Mouse (Mus musculus) heart, embryonic 10.5 days (tissue): ENCODE data around the gene Tmem138. TPM values are rescaled to one million over a fixed set of nuclear protein-coding genes. Genes with fewer than 3 reads are reported as not detected.
"Not testable (repeated sequence)": the region's sequence is repeated elsewhere in the genome, so short reads cannot be mapped to it uniquely, and the experiment has no call there.

Experiments
- DNase-seq: peaks from one replicate; pipeline ENCODE4 v3.0.0-alpha.2; 2017; ENCODE audit warnings: low spot score
- H3K27ac ChIP-seq: fragments of 300-500 bp; sonication (generic); 2 replicates; pipeline ENCODE4 v1.5.1; 2016; ENCODE audit warnings: mild to moderate bottlenecking
- H3K27me3 ChIP-seq: fragments of 300-500 bp; sonication (generic); 2 replicates; pipeline ENCODE4 v1.6.1; 2016; ENCODE audit warnings: mild to moderate bottlenecking; ENCODE audit not compliant: poor library complexity, insufficient read depth, severe bottlenecking
- H3K36me3 ChIP-seq: fragments of 300-500 bp; sonication (generic); 2 replicates; pipeline ENCODE4 v1.6.1; 2016; ENCODE audit warnings: mild to moderate bottlenecking, moderate library complexity
- H3K4me1 ChIP-seq: fragments of 300-500 bp; sonication (generic); 2 replicates; pipeline ENCODE4 v1.6.1; 2016; ENCODE audit warnings: mild to moderate bottlenecking
- H3K4me3 ChIP-seq: fragments of 300-500 bp; sonication (generic); 2 replicates; pipeline ENCODE4 v1.5.1; 2016; ENCODE audit warnings: mild to moderate bottlenecking, moderate library complexity
- H3K9me3 ChIP-seq: fragments of 300-500 bp; sonication (generic); 2 replicates; pipeline ENCODE4 v1.6.1; 2016; ENCODE audit warnings: mild to moderate bottlenecking, moderate library complexity
- WGBS: fragments of 180-500 bp; shearing (Covaris S2); methylation state at CpG from one replicate; pipeline ENCODE4 v1.1.7; 2016; 5-methylcytosine and 5-hydroxymethylcytosine counted together
- polyA plus RNA-seq: library from polyadenylated mRNA; unstranded; fragments of >200 nt; fragmentation: Nextera tagmentation; extraction: Ambion mirVana; gene quantifications from 2 replicates; pipeline ENCODE4 v1.2.1, GENCODE M21; 2016

The Tmem138 gene
- polyA plus RNA-seq, 1 experiment from 2014 or later, result 39.9 TPM

GRCm38 (mm10) chr19:10560108-10560507 lies 17.1 kb downstream of the Tmem138 start:
- no peak for DNase-seq
- WGBS, result 33% methylated on average over 5 of the region's 5 CpGs
- no peaks in the 10 kb centered on the region for H3K9me3 ChIP-seq

GRCm38 (mm10) chr19:10557837-10558375 lies 19.3 kb downstream of the Tmem138 start:
- H3K36me3 ChIP-seq, H3K9me3 ChIP-seq, DNase-seq, H3K27me3 ChIP-seq, H3K4me3 ChIP-seq, H3K27ac ChIP-seq: not testable (repeated sequence)
- 74% methylated on average over 4 of the region's 4 CpGs for WGBS
- H3K4me1 ChIP-seq, result peaks cover 27% of the 10 kb centered on the region

More at GRCm38 (mm10) chr19:10560108-10560507, 17.1 kb downstream of the Tmem138 start:
- no peaks in the 10 kb centered on the region for H3K36me3 ChIP-seq
- no peaks in the 10 kb centered on the region for H3K27me3 ChIP-seq
- H3K27ac ChIP-seq, result no peak overlapping the region
- H3K4me1 ChIP-seq, result peaks cover 20% of the 10 kb centered on the region
- H3K4me3 ChIP-seq, result no peak overlapping the region

- H3K27me3 ChIP-seq, result no peaks in the 10 kb centered on the region
- 0 out of 2 replicates have a peak, but pooled peaks cover 2% of the 10 kb centered on the region for H3K36me3 ChIP-seq
- H3K27ac ChIP-seq, result no peak overlapping the region
- no peak for DNase-seq
- WGBS, result 72% methylated on average over 2 of the region's 2 CpGs
- H3K4me1 ChIP-seq, result peaks cover 27% of the 10 kb centered on the region
- no peak overlapping the region for H3K4me3 ChIP-seq
- no peaks in the 10 kb centered on the region for H3K9me3 ChIP-seq
Observed at GRCm38 (mm10) chr19:10557430-10557829, 19.7 kb downstream of the Tmem138 start.

- DNase-seq, result no peak
- H3K27ac ChIP-seq, result no peak overlapping the region
- peaks cover 25% of the 10 kb centered on the region for H3K4me1 ChIP-seq
- no peak overlapping the region for H3K4me3 ChIP-seq
- H3K9me3 ChIP-seq, result no peaks in the 10 kb centered on the region
- no peaks in the 10 kb centered on the region for H3K27me3 ChIP-seq
- WGBS, result 73% methylated on average over 2 of the region's 2 CpGs
- H3K36me3 ChIP-seq, result peaks cover 5% of the 10 kb centered on the region; the same call in 1 of the 2 replicates
Observed at GRCm38 (mm10) chr19:10557001-10557400, 20.2 kb downstream of the Tmem138 start.

- Histone ChIP-seq H3K4me1 (peaks cover 17% of the 10 kb centered on the region; the same call in 1 of the 2 replicates), H3K27me3 (no peaks in the 10 kb centered on the region), H3K36me3 (peaks cover 15% of the 10 kb centered on the region), H3K4me3 (peak within 1 kb of the TSS; percentile 78), H3K9me3 (no peaks in the 10 kb centered on the region), H3K27ac (peak within 1 kb of the TSS; percentile 92)
- WGBS, result 2% methylated on average over 43 of the region's 43 CpGs
- peak; percentile 93 for DNase-seq
Observed at GRCm38 (mm10) chr19:10555624-10556510, 21.3 kb downstream of the Tmem138 start, which contains the start of gene Tmem216. Gene Tmem216 (minus strand): TSS chr19:10556238.

- H3K4me3 ChIP-seq, result no peak overlapping the region
- peaks cover 95% of the 10 kb centered on the region for H3K36me3 ChIP-seq
- 78% methylated on average over 5 of the region's 5 CpGs for WGBS
Observed at GRCm38 (mm10) chr19:10539454-10539853, 37.7 kb downstream of the Tmem138 start.

GRCm38 (mm10) chr19:10530082-10530481 lies 47.1 kb downstream of the Tmem138 start:
- H3K27ac ChIP-seq, result no peak overlapping the region
- H3K9me3 ChIP-seq, result no peaks in the 10 kb centered on the region
- H3K27me3 ChIP-seq, result no peaks in the 10 kb centered on the region
- DNase-seq, result no peak
- 93% methylated on average over 1 of the region's 1 CpGs for WGBS
- no peak overlapping the region for H3K4me3 ChIP-seq
- H3K36me3 ChIP-seq, result peaks cover 66% of the 10 kb centered on the region
- H3K4me1 ChIP-seq, result peaks cover 11% of the 10 kb centered on the region

More at GRCm38 (mm10) chr19:10539454-10539853, 37.7 kb downstream of the Tmem138 start:
- Histone ChIP-seq H3K27ac (no peak overlapping the region), H3K27me3 (no peaks in the 10 kb centered on the region), H3K4me1 (no peaks in the 10 kb centered on the region), H3K9me3 (no peaks in the 10 kb centered on the region)
- DNase-seq, result no peak

- Histone ChIP-seq H3K27me3 (no peaks in the 10 kb centered on the region), H3K4me3 (peak within 1 kb of the TSS; percentile 90), H3K27ac (peak within 1 kb of the TSS; percentile 100), H3K4me1 (peaks cover 24% of the 10 kb centered on the region), H3K36me3 (peaks cover 32% of the 10 kb centered on the region), H3K9me3 (no peaks in the 10 kb centered on the region)
- no peak for DNase-seq
- WGBS, result under 1% methylated on average over 11 of the region's 11 CpGs
Observed at GRCm38 (mm10) chr19:10525910-10526309, 51.3 kb downstream of the Tmem138 start, which contains the start of gene Sdhaf2. Gene Sdhaf2 (minus strand): TSS chr19:10526142.

- Histone ChIP-seq H3K27me3 (no peaks in the 10 kb centered on the region), H3K27ac (peak within 1 kb of the TSS; percentile 100), H3K4me3 (peak within 1 kb of the TSS; percentile 90), H3K36me3 (peaks cover 26% of the 10 kb centered on the region), H3K4me1 (peaks cover 24% of the 10 kb centered on the region), H3K9me3 (no peaks in the 10 kb centered on the region)
- DNase-seq, result peak; percentile 98
- under 1% methylated on average over 92 of the region's 93 CpGs for WGBS
Observed at GRCm38 (mm10) chr19:10525106-10525901, 51.9 kb downstream of the Tmem138 start, which contains the start of gene Cpsf7. Gene Cpsf7 (plus strand): TSS chr19:10525266.

GRCm38 (mm10) chr19:10524784-10525105 lies 52.4 kb downstream of the Tmem138 start:
- under 1% methylated on average over 19 of the region's 19 CpGs for WGBS
- Histone ChIP-seq H3K9me3 (no peaks in the 10 kb centered on the region), H3K27ac (peak overlapping the region; percentile 100), H3K27me3 (no peaks in the 10 kb centered on the region), H3K4me1 (peaks cover 24% of the 10 kb centered on the region), H3K4me3 (peak overlapping the region; percentile 90), H3K36me3 (peaks cover 20% of the 10 kb centered on the region)
- no peak for DNase-seq

GRCm38 (mm10) chr19:10523483-10524080 lies 53.6 kb downstream of the Tmem138 start:
- no peak for DNase-seq
- Histone ChIP-seq H3K27ac (0 out of 2 replicates have a peak overlapping the region, but pooled peaks have one; percentile 6), H3K4me1 (peaks cover 25% of the 10 kb centered on the region), H3K27me3 (no peaks in the 10 kb centered on the region), H3K9me3 (no peaks in the 10 kb centered on the region), H3K4me3 (peak overlapping the region; percentile 90), H3K36me3 (peaks cover 12% of the 10 kb centered on the region)
- 77% methylated on average over 5 of the region's 5 CpGs for WGBS

- Histone ChIP-seq H3K4me3 (no peak overlapping the region), H3K9me3 (no peaks in the 10 kb centered on the region), H3K27me3 (no peaks in the 10 kb centered on the region), H3K4me1 (peaks cover 26% of the 10 kb centered on the region), H3K36me3 (peaks cover 15% of the 10 kb centered on the region), H3K27ac (no peak overlapping the region)
- 88% methylated on average over 1 of the region's 1 CpGs for WGBS
- no peak for DNase-seq
Observed at GRCm38 (mm10) chr19:10521926-10522325, 55.2 kb downstream of the Tmem138 start.
